Mouse (Mus musculus): ENCODE results near the gene Hmgcs2.

- TF ChIP-seq POLR2A (IDR thresholded peaks at IDR 0.05; ENCODE audit: control insufficient read depth in 1 of 2, insufficient read depth in 1 of 2, low read depth in 1 of 2, low read length in 2 of 2, poor library complexity in 1 of 2), result no peak
- TF ChIP-seq USF1 (IDR thresholded peaks at IDR 0.05; ENCODE audit: low read depth, low read length), result no peak
- no peak for TF ChIP-seq CTCF (IDR thresholded peaks at IDR 0.05 in 2 of 3, conservative IDR thresholded peaks at IDR 0.05 in 1 of 3; ENCODE audit: control insufficient read depth in 1 of 3, insufficient read depth in 1 of 3, low read depth in 2 of 3, low read length in 3 of 3, poor library complexity in 1 of 3, severe bottlenecking in 1 of 3)
- no peak for TF ChIP-seq MXI1 (IDR thresholded peaks at IDR 0.05; ENCODE audit: low read depth, low read length)
- no peak for TF ChIP-seq NRF1 (IDR thresholded peaks at IDR 0.05; ENCODE audit: insufficient read depth, low read depth, low read length, poor library complexity, severe bottlenecking)
- no peak for TF ChIP-seq CHD1 (IDR thresholded peaks at IDR 0.05; ENCODE audit: low read depth, low read length)
- no peak for TF ChIP-seq SIN3A (IDR thresholded peaks at IDR 0.05; ENCODE audit: low read length)
- TF ChIP-seq CHD2 (IDR thresholded peaks at IDR 0.05; ENCODE audit: low read length), result no peak
- no peak for TF ChIP-seq MAX (IDR thresholded peaks at IDR 0.05; ENCODE audit: low read length)
- TF ChIP-seq UBTF (IDR thresholded peaks at IDR 0.05; ENCODE audit: borderline replicate concordance, insufficient read depth, low read depth, low read length), result no peak
- no peak for TF ChIP-seq ELF1 (IDR thresholded peaks at IDR 0.05; ENCODE audit: low read depth, low read length)
Measured at GRCm38 (mm10) chr3:98310456-98310855, 30.2 kb downstream of the Hmgcs2 start.

All from MEL (cell line).